Mouse (Mus musculus): ENCODE results near the gene Lcp2.

DNA sequence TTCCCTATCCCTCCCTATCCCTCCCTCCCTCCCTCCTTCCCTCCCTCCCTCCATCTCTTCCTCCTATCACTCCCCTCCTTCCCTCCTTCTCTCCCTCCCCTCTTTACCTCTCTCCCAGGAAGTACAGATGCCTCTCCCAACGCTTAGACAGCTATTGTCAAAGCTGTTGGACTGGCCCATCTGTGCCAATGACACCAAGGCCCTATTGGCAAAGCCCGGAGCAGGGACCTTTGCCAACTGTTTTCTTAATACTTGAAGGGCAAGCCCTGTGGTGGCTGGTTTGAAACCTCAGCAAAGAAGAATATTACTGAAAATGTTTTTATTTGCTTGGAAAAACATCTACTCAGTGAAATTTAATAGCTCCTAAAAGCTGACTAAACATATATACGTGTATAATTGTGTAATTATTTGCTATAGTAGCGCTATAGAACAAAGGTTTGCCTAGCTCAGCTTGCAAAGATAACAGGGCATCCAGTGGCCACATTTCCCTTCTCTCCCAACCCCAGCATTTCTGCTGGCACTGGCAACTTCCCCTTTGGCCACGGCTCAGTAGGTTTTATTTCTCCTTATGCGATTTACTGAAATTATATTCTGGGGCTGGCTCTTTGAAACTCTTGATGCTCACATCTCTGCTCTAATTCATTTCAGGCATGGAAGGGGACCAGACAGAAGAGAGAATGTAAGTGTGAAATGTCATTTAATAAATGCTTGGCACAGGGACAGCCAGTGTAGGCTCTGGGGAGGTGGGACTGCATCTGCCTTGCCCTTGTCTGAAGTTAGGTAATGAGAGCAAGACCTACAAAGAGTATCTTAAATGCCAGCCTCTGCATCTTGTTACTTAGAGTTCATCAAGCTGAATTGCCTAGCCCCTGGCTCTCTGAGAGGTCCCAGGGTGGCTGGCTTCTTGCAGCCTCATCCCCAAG is 33.1 kb downstream of the Lcp2 start:
- TF ChIP-seq CTCF (IDR thresholded peaks at IDR 0.05; ENCODE audit: control insufficient read depth, insufficient read depth, insufficient replicate concordance, low read depth, low read length) (no peak), POLR2A (IDR thresholded peaks at IDR 0.05; ENCODE audit: control insufficient read depth, low read depth, low read length) (no peak)

All from testis, adult 2 months (tissue).